Comparison of ENCODE assay signal across 11 mouse cellular contexts in the genomic region with DNA sequence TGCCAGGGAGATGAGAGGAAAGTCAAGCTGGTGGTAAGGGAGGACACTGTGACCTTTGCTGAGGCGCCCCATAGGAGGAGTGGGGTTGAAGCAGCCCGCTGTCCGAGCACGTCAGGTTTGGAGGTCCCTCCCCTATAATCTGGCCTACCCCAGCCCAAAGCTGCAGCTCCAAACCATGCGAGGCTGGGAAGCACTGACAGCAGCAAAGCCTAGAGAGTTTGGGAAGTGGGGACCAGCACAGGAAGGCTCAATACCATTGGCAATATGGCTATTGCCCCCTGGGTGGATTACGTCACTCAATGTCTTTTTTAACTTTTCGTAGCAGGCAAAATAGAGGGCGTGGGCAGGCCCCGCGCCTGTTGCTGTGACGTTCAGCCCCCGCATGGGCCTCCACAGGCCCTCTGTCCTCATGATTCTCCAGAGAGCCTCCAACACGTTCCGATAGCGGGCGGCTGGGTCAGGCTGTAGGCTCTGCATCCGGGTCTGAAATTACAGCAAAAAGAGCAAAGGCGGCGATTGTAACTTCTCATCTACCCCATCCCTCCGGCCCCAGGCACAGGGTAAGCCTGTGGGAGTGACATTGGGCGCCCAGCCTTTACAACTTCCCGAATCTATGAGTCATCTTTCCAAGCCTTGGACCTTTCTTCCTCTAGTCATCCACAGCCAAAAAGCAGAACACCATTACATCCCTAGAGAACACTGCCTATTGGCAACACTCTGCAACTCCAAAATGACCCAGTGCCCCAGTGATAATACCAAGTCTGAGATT. TPM values are rescaled to one million over a fixed set of nuclear protein-coding genes. Genes with fewer than 3 reads are reported as not detected.
DNase-seq lines count a peak whose midpoint lies in the region; ATAC-seq and TF ChIP-seq lines count a peak whose summit lies in the region.
"Had no signal": no experiment of that assay in that cellular context is flagged by ENCODE, and none has a peak within 500 bp of the region (broad histone marks: within the 10 kb centered on the region; RNA-seq: fewer than 3 reads in every experiment).

No protein-coding gene starts in this region.

- peak; percentile 86 for ATAC-seq in Patski
- 0 out of 2 replicates have a peak, but pooled peaks have one; percentile 21 for ATAC-seq in monocyte, adult 5-6 weeks (replicated peaks; ENCODE audit: insufficient number of reproducible peaks, low FRiP score, low TSS enrichment, poor library complexity, severe bottlenecking)
- ATAC-seq: midbrain, embryonic 13.5 days had no signal

- in situ Hi-C loops in Patski (cut with MboI; ENCODE audit: low pct_unique_long_range_greater_than_20kb), result no loop called here

- POLR2A ChIA-PET in Patski (lab: Charles Lee), result interaction anchor here (0.6 to 1.3 kb wide), 3 partner anchors 145 to 1700 kb away, joined by 3 read pairs; no protein-coding TSS in a partner anchor

- H3K27me3 ChIP-seq in Patski, result no peaks in the 10 kb centered on the region
- H3K27me3 ChIP-seq: limb, embryonic 15.5 days; midbrain, embryonic 13.5 days had no signal

- peak; percentile 29 to 35 for DNase-seq in lung, adult 18-20 months
- DNase-seq in lung, postnatal 14 days, result no peak
- peak; percentile 34 for DNase-seq in Patski (ENCODE audit: low read depth, low spot score)
- peak; percentile 21 to 37 for DNase-seq in gastrocnemius, adult 8-10 months (ENCODE audit: low spot score in 2 of 2)
- no peak for DNase-seq in embryo, embryonic 9.5 days (ENCODE audit: extremely low spot score)
- DNase-seq in spleen, adult 18-20 months, result no peak
- DNase-seq: layer of hippocampus, adult 9-11 months had no signal

- no peak for TF ChIP-seq CTCF in Patski (IDR thresholded peaks at IDR 0.05)

- CTCF ChIA-PET in Patski (lab: Charles Lee), result interaction anchor here (0.7 to 2.9 kb wide), 5 partner anchors 14 to 38 kb away, joined by 3 to 8 read pairs (median 3); no protein-coding TSS in a partner anchor

RNA-seq across cellular contexts. Expression of a gene that starts 7.8 kb away (rescaled TPM):
- polyA plus RNA-seq in Patski (2021), result 51.9 TPM
- 10 to 100 TPM; 26.4 to 36.4 (median 31.5) TPM for total RNA-seq in gastrocnemius, adult 8-10 months (2022)
- total RNA-seq in monocyte, adult 5-6 weeks (2017), result 68.7 to 103 TPM (median 101 TPM) in 3 replicates

RNA-seq across cellular contexts. Expression of a gene that starts 22.6 kb away (rescaled TPM):
- polyA plus RNA-seq in Patski (2021), result 8.4 TPM
- 1 to 10 TPM in 2 of 4 experiments, under 1 TPM in 2; 0.67 to 1.1 (median 0.92) TPM for total RNA-seq in gastrocnemius, adult 8-10 months (2022)
- total RNA-seq in monocyte, adult 5-6 weeks (2017), result 1.5 to 10.0 TPM (median 6.4 TPM) in 3 replicates

RNA-seq across cellular contexts. Expression of a gene that starts 54.7 kb away (rescaled TPM):
- polyA plus RNA-seq in Patski (2021), result 0.14 TPM
- not detected for total RNA-seq in gastrocnemius, adult 8-10 months (2022)
- total RNA-seq in monocyte, adult 5-6 weeks (2017), result not detected in 3 replicates
- total RNA-seq: gastrocnemius, postnatal 4 days had no signal
- polyA plus RNA-seq: limb, embryonic 15.5 days had no signal

Comparison
In these comparisons a context has a peak if more than half of its experiments do, and no peak if none do; other contexts are left out.
1. DNase-seq: peak in lung, adult 18-20 months (2 of 2), Patski (single experiment) and gastrocnemius, adult 8-10 months (2 of 2); none in lung, postnatal 14 days (single experiment), embryo, embryonic 9.5 days (single experiment) and spleen, adult 18-20 months (0 of 2).